Mouse (Mus musculus): ENCODE data around the gene Elovl3.
"Not testable (repeated sequence)": the region's sequence is repeated elsewhere in the genome, so short reads cannot be mapped to it uniquely, and the experiment has no call there.

Gene Elovl3

DNA sequence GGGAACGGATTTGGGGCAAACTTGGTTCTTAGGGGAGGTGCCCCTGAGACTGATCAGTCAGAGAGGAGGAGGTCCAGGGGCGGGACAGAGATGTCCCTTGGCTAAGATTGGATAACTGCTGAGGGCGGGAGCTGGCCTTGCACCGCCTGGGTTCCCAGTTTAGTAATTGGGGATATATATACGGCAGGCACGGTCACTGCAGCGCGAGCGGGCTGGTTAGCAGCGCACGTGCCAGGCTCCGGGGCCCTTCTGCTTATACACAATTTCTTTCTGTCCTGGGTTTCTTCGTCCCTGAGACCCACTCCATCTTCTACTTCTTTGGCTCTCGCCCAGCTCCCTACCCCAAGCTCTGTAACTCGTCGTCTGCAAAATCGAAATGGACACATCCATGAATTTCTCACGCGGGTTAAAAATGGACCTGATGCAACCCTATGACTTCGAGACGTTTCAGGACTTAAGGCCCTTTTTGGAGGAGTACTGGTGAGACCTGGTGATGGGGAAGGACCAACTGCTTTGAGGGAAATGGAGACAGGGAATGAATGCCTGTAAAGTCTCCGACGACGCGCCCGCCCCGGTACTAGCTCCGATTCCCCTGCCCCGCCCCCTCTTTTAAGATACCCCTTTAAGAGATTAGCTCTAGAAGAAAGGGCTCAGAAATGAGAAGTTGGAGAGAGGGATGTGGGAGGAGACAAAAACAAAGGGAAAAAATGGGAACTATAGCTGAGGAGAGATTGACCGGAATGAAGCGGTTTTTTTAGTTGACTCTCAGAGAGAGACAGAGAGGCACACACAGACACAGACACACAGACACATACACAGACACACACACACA is at the start of gene Elovl3:
Gene Elovl3 (plus strand): TSS at position 204 of the 832 bp plus-strand sequence.
- DNase-seq = peak; percentile 44 to 52

DNA sequence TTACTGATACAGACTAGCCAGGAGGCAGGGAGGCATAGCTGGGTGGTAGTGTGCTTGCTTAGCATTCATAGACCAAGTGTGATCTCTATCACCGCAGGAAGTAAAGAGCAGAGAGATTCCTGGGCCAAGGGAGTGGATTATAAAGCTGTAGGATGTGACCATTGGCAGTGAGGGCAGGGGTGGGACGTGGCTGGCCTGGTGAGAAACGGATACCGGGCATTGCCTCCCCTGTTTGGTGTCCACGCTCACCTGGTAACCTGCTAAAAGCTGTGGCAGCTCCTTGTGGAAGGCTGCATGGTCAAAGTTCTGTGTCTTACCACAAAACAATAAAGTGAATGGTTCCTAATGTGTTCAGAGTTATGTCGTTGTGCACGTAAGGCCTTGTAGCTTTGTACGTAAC is 46.5 kb upstream of the Elovl3 start:
- DNase-seq = no peak

DNA sequence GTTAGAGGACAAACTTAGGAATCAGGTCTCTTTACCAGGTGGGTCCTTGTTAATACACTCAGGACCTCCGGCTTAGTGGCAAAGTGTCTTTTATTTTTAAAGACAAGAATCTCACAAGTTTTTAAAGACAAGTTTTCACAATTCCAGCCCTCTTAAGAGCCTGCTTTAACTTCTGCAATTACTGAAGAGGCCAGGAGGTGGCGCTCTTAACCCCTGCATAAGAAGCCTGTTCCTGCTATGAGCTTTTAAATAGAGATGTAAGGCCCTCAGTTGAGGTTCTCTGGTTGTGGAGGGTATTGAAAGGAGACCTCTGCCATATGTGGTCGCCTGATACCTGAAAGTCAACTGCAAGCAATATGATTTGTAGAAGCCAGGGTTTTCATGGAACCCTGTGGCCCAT is 45.4 kb upstream of the Elovl3 start:
- DNase-seq = peak in 1 of 2 experiments; percentile 53

DNA sequence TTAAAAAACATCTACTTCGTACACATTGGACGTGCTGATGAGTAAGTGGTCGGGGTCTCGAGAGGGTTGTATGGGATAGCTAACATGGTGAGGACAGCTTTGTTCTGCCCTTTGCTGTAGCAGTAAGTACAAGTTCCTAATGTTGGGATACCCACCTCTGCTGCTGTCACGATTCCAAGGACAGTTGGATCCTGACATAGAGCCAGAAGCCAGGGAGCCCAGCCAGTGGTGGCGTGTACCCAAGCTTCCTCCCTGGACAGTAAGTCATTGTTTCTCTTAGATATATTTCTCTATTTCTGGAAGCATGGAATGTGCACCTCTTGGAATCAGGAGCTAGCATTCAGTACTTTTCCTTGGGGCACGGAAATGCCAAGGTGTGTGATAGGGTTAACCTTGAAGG is 43.8 kb upstream of the Elovl3 start:
- no peak for DNase-seq

DNA sequence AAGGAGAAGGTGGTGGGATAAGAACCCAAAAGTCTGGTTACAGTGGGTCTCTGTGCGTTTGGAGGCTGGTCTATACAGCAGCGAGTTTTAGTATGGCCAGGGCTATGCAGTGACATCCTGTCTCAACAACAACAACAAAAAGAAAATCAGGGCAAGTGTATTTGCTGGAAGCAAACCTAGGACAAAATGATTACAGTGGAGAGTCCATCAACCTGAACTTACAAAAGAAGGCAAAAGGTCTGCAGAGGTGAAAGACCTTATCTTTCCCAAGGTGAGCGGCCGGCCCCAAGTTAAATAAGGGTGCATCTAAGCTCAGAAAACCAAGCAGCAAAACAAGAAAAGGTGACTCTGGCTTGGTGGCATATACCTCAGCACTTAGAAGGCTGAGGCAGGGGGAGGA is 40.1 kb upstream of the Elovl3 start:
- DNase-seq = no peak

DNA sequence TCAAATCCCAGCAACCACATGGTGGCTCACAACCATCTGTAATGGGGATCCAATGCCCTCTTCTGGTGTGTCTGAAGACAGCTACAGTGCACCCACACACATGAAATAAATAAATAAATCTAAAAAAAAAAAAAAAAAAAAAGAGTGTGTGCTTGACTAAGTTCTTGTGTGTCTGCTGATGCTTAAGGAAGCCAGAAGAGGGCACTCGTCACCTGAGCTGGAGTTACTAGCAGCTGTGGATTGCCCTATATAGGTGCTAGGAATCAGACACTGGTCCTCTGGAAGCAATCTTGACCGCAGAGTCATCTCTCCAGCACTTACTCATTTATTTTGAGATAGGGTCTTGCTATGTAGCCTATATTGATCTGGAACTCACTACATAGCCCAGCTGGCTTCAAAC is 37.6 kb upstream of the Elovl3 start:
- DNase-seq = no peak

DNA sequence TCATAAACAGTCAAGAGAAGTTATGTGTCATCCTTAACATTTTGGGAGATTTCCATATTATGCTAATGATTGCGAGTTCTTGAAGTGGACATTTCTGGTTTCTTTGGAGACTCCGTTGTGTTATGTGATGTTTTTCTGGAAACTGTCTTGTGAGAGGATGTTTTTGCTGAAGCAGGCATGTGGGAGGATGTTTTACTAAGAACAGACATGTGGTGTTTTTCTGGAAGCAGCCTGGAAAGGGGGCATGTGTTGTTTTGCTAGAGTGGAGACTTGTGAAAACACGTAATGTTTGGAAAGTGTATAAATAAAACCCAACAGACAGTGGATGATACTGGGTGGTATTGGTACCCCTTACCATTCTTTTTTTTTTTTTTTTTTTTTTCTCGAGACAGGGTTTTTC is 36.4 kb upstream of the Elovl3 start:
- no peak for DNase-seq

DNA sequence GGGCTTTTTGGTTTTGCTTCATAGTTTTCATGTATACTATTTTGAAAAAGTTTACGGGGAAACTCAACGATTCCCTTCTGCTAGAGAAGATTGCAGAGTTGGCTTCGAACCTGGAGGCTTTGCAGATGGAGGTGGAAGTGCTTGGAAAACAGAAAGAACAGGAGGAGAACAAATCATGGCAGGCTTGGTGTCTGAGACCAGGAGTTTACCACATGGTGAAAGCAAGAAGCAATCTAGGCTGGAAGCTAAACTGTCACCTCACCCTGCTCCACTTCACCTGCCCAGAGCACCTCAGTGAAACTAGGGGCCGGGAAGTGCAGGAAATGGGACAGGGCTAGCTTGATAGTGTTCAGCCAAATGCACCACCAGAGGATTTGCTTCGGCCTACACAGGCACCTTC is 35.3 kb upstream of the Elovl3 start:
- DNase-seq = no peak

DNA sequence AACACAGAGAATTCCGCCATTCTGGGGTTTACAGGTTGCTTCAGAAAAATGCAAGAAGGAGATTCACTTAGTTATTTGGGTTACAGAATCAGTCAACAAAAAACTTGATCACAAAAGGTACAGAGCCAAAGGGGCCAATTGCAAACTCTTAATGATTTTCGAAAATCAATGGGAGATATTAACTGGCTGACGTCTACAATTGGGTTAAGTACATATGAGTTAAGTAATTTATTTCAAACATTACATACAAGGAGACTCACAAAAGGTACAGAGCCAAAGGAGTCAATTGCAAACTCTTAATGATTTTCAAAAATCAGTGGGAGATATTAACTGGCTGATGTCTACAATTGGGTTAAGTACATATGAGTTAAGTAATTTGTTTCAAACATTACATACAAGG is 32.1 kb upstream of the Elovl3 start:
- no peak for DNase-seq

DNA sequence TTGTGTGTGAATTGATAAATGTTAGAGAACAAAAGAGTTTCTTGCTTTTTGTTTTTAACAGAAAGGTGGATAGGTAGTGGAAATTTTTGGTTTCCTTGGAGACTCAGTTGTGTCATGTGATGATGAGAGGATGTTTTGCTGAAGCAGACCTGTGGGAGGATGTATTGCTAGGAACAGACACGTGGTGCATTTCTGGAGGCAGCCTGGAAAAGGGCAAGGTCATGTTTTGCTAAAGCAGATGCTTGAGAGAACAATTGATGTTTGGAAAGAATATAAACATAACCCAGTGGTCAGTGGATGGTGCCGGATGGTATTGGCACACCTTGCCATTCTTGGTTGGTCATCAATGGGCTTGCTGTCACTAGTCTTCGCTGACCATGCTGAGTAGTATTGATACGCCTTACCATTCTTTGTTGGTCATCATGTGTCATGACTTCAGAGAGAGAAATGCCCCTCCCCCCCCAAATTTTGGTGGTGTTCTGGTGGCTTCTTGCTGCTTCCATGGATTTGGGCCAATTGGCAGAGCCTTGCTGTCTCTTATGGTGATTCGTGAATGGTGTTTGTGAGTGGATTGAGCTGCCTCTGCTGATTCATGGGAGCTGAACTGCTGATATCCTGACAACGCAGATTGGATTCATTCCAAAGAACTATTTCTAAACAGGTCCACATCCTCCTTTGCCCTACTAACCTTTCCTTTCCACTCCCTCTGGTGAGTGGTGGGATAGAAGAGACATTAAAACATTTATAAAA is 28.1 kb upstream of the Elovl3 start:
- peak; percentile 9 to 42 for DNase-seq

DNA sequence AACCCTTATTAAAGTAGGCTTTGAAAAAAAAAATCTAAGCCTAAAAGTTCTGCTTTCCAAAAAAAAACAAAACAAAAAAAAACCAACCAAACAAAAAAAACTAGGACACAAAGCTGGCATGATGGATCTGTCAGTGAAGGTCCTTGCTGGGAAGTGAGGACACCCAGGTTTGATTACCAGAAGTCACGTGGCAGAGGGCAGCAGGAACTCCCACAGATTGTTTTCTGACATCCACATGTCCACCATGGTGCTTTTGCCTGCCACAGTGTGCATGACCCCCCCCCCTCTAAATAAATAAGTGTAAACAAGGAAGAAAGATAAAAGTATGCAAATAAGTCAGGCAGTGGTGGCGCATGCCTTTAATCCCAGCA is 27.5 kb upstream of the Elovl3 start:
- DNase-seq = no peak

DNA sequence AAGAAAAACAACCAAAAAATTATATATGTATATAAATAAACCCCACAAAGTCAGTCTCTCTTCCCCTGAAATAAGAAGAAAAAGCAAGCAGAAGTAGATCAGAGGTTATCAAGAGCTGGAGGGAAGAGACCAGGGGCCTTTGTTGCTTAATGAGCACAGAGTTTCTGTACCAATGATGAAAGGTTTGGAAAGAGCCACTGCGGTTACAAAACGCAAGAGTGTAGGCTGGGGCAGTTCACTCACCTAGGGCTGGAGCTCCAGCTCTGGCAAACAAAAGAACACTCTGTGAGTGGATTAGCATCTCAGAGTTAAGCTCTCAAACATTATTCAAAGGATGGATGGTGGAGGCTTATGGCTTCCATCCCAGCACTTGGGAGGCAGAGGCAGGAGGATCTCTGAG is 21.5 kb upstream of the Elovl3 start:
- no peak for DNase-seq

DNA sequence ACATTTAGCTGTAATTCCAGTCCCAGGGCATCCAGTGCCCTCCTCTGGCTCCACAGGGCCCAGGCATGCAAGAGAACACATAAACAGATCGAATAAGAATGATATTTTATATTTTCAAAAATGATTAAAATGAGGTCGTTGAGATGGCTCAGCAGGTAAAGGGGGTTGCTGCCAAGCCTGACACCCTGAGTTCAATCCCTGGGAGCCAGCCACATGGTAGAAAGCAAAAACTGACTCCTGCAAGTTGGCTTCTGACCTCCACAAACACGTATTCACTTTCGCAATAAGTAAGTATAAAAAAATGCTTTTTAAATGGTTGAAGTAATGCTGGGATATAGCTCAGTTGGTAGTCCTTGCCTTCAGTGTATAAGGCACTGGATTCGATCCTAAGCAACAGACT is 20.9 kb upstream of the Elovl3 start:
- no peak for DNase-seq

DNA sequence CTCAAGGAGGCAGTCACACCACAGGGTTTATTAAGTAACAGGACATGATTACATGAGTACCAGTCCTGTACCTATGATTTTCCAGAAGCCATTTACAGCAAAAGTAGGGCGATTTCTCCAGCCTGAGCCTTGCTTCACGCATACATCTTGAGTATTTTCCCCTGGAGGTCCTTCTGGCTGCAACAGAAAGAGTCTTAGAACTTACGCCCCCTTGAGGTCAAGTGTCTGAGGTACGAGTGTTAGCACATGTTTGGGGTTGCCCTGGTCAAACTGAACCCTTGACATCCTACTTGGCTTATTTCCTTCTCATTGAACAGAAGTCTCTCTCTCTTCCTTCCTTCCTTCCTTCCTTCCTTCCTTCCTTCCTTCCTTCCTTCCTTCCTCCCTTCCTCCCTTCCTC is 17.1 kb upstream of the Elovl3 start:
- DNase-seq = no peak

DNA sequence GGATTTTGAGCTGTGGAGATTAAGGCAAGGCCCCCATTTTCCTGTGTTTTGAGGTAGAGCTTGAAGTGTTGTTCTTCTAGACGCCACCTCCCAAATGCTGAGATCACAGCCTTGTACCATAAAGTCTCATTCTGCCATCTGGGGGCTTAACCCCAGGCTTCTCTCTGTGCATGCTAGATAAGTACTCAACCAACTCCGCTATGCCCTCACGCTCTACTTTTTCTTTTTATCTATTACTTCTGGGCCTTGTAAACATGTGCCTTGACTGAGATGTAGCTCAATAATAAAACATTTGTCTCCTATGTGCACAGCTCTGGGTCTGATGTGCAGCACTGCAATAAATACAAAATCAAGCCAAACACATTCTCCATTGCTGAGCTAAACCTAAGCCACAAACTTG is 12.2 kb upstream of the Elovl3 start:
- DNase-seq = no peak

DNA sequence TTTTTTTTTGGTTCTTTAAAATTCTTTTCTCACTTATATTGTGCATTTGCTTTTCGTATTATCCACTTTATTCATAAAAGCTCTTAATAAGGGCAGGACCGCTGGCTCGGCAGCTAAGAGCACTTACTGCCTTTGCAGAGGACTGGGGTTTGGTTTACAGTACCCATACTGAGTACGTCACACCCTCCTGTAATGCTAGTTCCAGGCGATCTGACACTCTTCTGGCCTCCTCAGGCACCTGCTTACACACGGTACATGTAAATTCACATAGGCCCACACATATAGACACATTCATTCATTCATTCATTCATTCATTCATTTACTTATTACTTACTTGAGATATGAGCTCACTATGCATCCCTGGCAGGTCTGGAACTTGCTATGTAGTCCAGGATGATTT is 10.8 kb upstream of the Elovl3 start:
- DNase-seq = no peak

DNA sequence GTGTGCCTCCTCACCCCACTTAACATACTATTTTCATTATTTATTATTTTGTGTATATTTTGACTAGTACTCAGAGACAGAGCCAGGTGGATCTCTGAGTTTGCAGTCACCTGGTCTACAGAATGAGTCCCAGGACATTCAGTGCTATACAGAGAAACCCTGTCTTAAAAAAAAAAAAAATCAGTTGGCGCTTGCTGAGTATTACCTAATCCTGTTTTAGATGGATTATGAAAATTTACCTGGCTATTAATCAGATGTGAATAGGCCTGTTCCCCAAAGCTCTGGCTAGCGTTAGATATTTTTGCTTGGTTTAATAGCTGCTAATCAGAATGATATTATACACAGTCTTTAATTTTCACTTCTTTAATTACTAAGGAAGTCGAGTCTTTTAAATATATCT is 7.8 kb upstream of the Elovl3 start:
- no peak for DNase-seq

DNA sequence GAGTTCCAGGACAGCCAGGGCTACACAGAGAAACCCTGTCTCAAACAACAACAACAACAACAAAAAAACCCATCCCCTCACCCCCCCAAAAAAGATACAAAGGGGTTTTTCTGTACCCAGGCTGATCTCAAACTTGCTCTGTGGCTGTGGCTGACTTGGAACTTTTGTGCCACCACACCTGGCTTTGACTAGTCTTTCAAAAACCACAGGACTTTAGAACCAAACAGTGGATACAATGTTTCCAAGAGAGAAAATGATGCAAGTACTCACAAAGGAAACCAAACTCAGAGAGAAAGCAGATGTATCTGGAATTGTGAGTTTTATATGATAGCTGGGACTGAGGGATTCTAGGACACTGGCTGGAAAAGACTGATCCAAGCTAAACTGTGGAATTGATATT is 7.0 kb upstream of the Elovl3 start:
- DNase-seq = no peak

DNA sequence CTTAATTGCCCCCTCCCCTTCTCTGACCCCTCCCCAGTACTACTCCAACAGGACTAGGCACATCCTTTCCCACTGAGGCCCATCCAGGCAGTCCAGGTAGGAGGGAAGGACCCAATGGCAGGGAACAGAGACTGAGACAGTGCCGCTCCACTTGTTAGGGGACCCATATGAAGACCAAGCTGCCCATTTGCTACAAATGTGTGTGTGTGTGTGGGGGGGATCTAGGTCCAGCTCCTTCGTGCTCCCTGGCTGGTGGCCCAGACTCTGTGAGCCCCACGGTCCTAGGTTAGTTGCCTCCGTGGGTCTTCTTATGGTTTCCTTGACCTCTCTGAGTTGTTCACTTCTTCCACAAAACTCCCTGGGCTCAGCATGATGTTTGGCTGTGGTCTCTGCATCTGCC is 5.4 kb upstream of the Elovl3 start:
- no peak for DNase-seq

DNA sequence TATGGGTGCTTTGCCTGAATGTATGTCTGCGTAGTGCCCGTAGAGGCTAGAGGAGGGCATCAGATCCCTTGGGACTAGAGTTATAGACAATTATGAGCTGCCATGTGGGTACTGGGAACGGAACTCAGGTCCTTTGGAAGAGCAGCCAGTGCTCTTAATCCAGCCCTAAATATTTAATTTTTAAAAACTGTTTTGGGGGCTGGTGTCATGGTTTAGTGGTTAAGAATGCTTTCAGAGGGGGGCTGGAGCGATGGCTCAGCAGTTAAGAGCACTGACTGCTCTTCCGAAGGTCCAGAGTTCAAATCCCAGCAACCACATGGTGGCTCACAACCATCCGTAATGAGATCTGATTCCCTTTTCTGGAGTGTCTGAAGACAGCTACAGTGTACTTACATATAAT is 2.0 kb upstream of the Elovl3 start:
- not testable (repeated sequence) for DNase-seq

DNA sequence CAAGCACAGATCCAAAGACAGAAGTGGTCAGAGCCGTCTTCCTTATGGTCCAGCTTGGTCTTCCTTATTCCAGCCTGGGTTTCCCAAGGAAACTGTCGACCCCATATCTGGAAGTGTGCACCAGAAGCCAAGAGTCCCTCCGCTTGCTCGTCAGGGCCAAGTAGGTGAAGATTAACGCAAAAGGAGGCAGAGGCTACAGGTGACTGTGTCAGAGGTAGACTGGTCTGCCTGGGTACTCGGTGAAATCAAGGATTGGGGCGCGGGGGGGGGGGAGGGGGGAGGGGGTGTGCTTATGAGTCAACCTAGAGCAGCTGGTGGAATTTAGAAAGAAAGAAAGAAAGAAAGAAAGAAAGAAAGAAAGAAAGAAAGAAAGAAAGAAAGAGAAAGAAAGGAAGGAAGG is 414 bp upstream of the Elovl3 start:
- no peak for DNase-seq

DNA sequence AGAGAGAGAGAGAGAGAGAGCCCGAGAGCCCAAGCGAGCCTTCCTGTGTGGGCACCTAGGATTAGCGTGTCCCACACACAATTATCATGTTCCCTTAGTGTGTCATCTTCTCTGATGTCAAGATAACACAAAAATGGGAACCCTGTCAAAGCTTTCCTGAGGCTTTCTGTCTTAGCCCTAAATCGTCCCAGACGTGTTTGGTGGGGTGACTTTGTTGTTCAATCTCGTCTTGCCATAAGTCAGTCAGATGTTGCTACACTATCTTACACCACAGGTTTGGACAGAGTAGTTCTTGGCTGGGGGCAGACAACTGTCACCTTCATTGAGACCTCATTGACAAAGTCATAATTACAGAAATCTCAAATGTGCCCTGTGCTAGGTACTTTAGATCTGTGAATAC is 880 bp downstream of the Elovl3 start:
- no peak for DNase-seq

DNA sequence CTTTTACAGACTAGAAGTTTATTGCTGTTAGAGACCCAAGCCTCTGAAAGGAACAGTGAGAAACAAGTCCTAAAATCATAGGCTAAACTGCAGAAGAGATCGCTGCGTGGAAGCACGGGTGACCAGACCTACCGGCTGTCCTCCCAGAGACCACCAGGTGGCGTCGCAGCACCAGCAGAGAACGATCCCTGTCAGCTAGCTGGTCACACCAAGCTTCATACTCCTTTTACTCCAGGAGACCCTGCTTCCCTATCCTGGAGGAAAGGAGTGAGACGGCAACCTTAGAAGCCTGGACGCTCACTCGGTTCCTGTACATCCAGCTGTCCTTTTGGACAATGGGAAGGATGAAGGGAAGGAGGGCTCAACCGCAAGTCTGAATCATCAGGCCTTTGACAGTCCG is 3.6 kb downstream of the Elovl3 start:
- DNase-seq = peak; percentile 85 to 93

DNA sequence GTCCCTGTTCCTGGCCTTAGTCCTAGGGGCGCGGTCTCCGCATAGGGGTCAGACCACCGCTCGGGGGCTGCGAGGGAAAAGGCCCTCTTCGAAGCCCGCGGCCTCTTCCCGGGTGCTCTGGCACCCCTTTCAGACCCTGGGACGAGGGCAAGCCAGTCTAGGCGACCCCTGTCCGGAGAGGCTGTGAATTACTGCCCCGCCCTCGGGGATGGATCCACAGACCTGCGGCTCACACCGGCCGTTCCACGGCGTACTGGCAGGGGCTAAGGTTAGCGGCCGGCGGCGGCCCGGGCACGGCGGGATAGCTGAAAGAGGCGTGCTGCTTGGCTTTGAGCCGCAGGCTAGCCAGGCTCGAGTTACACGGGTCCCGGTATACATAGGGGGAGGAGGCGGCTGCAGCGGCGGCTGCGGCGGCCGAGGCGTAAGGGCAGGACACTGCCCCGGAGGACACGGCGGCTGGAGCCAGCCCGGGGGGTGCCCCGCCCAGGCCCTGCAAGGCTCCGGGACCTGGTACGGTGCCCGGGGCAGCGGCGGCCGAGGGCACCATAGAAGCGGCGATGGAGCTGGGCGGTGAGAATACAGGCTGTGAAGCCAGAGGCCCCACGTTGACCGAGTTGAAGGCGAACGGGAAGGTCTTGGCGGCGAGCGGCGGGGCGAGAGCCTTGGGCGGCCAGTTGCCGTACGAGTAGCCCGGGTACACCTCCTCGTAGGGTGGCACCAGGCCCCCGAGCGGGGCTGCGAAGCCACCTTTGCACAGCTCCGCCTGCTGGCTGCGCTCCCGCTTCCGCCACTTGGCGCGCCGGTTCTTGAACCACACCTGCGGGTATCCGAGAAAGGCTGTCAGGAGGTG is 4.3 kb downstream of the Elovl3 start:
- DNase-seq = peak; percentile 67 to 76
